Mouse (Mus musculus) testis, adult 2 months (tissue): ENCODE measurements around the gene Paqr8.

Experiments used
- CTCF ChIP-seq: fragments of 200-500 bp; IDR thresholded peaks from 2 replicates; pipeline ENCODE4 v1.5.1; 2012; ENCODE audit warnings: low read depth, mild to moderate bottlenecking, inconsistent platforms, low read length, moderate library complexity; ENCODE audit not compliant: control insufficient read depth, insufficient read depth, insufficient replicate concordance
- POLR2A ChIP-seq: fragments of 200-500 bp; IDR thresholded peaks from 2 replicates; pipeline ENCODE4 v1.6.1; 2012; ENCODE audit warnings: low read depth, mild to moderate bottlenecking, inconsistent platforms, low read length, moderate library complexity; ENCODE audit not compliant: control insufficient read depth

DNA sequence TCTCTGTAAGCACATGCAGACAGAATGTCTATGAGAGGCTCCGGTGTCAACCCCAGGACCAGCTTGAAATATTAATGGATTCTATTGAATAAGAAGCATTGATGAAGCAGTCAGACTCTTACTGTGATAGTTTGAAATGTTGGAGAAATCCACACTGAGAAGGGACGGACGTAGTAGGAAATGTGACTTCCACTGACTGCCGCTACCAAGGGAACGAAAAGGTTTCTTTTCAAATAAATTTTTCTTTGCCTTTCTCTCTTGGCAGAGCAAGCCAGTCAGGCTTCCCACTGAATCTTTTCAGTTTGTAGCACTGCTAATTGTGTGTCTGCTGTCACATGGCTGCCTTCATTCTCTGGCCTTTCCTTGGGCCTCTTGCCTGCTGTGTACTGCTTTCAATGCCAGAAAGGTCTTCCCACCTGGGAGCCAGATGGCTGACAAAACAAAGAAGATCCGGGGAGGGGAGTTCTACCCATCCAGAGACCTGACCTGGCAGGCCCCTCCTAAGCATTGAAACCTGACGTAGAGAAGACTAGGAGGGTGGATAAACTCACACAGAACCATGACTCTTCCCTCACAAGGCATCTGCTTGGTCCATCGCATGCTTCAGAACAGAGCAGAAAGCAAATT, 15.2 kb downstream of the Paqr8 start:
- TF ChIP-seq CTCF = no peak
- TF ChIP-seq POLR2A = no peak
